Mouse (Mus musculus): Measurements from ENCODE around the gene Rgs7.

DNA sequence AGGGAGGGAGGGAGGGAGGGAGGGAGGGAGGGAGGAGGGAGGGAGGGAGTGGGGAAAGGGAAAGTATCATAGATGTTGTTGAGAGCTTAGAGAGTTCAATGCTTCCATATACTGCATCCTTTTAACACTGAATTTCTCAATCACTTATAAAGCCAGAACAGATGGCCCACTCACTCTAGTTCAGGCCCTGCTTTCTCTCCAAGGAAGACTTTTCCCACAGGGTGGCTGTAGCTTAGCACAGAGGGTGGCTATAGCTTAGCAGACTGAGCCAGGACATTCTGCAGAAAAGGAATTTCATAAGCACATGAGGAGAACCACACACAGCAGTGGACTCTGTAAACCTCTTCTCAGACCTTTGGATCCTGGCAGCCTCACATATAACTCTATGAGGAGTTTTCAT is 119.7 kb downstream of the Rgs7 start:
- TF ChIP-seq CTCF (IDR thresholded peaks at IDR 0.05 in 2 of 3, conservative IDR thresholded peaks at IDR 0.05 in 1 of 3; ENCODE audit: control insufficient read depth in 1 of 3, insufficient read depth in 1 of 3, low read depth in 2 of 3, low read length in 3 of 3, poor library complexity in 1 of 3, severe bottlenecking in 1 of 3) (no peak), RCOR1 (IDR thresholded peaks at IDR 0.05; ENCODE audit: low read depth, low read length) (no peak)

All from MEL (cell line).